Mouse (Mus musculus): ENCODE measurements around the gene Gadd45a.

DNA sequence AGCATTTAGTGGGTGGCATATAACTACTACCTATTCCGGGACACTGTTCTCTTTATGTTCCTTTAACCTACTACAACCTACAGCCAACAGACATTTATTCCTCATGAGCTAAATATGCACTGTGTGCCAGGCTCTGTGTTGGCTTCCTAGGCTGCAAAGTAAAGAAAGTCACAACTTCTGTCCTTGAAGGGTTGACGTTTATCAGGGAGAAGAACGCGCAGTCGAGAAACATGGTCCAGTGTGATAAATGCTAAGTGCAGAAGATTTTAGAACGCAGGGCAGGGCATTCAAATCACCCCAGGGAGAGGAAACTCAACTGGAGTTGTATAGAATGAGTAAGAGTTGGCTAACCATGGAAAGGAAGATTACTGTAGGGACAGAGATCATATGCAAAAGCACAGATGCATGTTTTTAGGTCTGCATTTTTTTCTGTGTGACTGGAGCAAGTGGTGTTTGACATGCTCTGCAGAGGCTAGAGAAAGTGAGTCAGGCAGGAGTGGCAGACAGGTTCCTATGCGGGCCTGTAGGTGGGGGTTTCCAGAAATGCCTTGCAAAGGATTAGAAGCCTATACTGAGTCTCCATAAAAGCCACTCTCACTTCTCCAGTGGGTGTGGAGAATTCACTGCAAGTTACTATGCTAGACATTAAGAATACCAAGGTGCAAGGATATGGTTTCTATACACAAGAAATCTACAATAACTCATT, 20.9 kb upstream of the Gadd45a start:
- no peak for TF ChIP-seq GATA1 (IDR thresholded peaks at IDR 0.05; ENCODE audit: borderline replicate concordance, low read length)
- no peak for TF ChIP-seq FLI1 (IDR thresholded peaks at IDR 0.05; ENCODE audit: low read length)
